14 mouse cellular contexts compared by ENCODE assay signal in the genomic region with DNA sequence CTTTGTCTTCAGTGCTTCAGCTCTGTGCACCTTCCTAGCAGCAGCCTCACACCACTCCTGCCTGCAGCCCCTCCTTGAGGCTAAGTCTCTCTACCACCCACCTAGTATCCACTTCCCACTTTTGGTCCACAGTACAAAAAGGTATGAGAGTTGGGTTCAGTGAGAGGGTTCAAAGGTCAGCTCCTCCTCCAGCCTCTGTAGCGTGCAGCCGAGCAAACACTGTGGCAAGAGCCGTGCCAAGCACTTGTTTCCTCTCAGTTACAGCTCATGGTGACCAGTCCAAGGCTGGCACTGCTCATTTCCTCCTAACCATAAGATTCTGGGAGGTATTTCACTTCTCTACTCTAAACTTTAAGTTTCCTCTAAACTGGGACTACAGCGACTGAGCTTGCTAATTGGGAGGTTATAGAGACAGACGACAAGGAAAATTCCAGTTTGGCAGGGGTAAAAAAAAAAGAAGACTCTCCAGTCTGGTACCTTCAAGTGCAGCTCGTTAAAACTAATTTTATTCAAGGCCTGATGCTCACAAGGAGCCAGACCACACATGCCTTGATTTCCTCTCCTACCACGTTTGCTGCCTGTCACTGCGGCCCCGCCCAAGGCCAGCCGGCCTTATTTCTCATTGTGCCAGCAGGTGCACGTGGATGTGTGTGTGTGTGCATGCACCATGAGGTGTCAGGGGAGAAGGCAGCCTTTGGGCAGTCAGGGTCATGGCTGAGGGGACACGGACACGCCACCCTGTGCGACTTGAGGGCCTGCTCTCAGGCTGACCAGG. TPM values are rescaled to one million over a fixed set of nuclear protein-coding genes. Genes with fewer than 3 reads are reported as not detected.
DNase-seq lines count a peak whose midpoint lies in the region; ATAC-seq and TF ChIP-seq lines count a peak whose summit lies in the region.
"Had no signal": no experiment of that assay in that cellular context is flagged by ENCODE, and none has a peak within 500 bp of the region (broad histone marks: within the 10 kb centered on the region; RNA-seq: fewer than 3 reads in every experiment).

No protein-coding gene starts in this region.

- no peak for TF ChIP-seq EP300 in stomach, postnatal 0 days (optimal IDR thresholded peaks at IDR 0.05)

- no peak for ATAC-seq in midbrain, embryonic 15.5 days (replicated peaks)
- ATAC-seq in intestine, embryonic 16.5 days: peak; percentile 51; the same call in 1 of the 2 replicates
- peak; percentile 42; the same call in 1 of the 2 replicates for ATAC-seq in liver, embryonic 13.5 days (ENCODE audit: low read depth)
- peak; percentile 77 for ATAC-seq in stomach, postnatal 0 days (ENCODE audit: low FRiP score, low TSS enrichment)

- no peak overlapping the region for H3K4me3 ChIP-seq in midbrain, embryonic 15.5 days
- H3K4me3 ChIP-seq in midbrain, embryonic 10.5 days: no peak overlapping the region
- no peak overlapping the region for H3K4me3 ChIP-seq in intestine, embryonic 16.5 days (ENCODE audit: low read length)
- H3K4me3 ChIP-seq in liver, embryonic 13.5 days (replicated peaks): no peak overlapping the region
- no peak overlapping the region for H3K4me3 ChIP-seq in stomach, postnatal 0 days (ENCODE audit: low read depth, low read length)
- H3K4me3 ChIP-seq: neural tube, embryonic 12.5 days had no signal

- peak overlapping the region; percentile 39; the same call in 1 of the 2 replicates for H3K27ac ChIP-seq in midbrain, embryonic 15.5 days
- no peak overlapping the region; the same call in 1 of the 2 replicates for H3K27ac ChIP-seq in midbrain, embryonic 10.5 days (replicated peaks)
- no peak overlapping the region for H3K27ac ChIP-seq in intestine, embryonic 16.5 days (ENCODE audit: low read length)
- no peak overlapping the region for H3K27ac ChIP-seq in liver, embryonic 13.5 days
- no peak overlapping the region; the same call in 1 of the 2 replicates for H3K27ac ChIP-seq in stomach, postnatal 0 days (replicated peaks)
- H3K27ac ChIP-seq: macrophage; neural tube, embryonic 12.5 days had no signal

- no peaks in the 10 kb centered on the region for H3K27me3 ChIP-seq in midbrain, embryonic 15.5 days (replicated peaks)
- H3K27me3 ChIP-seq in midbrain, embryonic 10.5 days (ENCODE audit: low read depth, poor library complexity, severe bottlenecking): peaks cover 5% of the 10 kb centered on the region
- no peaks in the 10 kb centered on the region for H3K27me3 ChIP-seq in intestine, embryonic 16.5 days (replicated peaks; ENCODE audit: control insufficient read depth, insufficient read depth, low read length)
- no peaks in the 10 kb centered on the region for H3K27me3 ChIP-seq in liver, embryonic 13.5 days
- no peaks in the 10 kb centered on the region for H3K27me3 ChIP-seq in stomach, postnatal 0 days (ENCODE audit: control insufficient read depth, insufficient read depth, low read length)
- H3K27me3 ChIP-seq: neural tube, embryonic 12.5 days had no signal

- H3K36me3 ChIP-seq in midbrain, embryonic 15.5 days (replicated peaks): no peaks in the 10 kb centered on the region
- H3K36me3 ChIP-seq in midbrain, embryonic 10.5 days: peaks cover 29% of the 10 kb centered on the region
- H3K36me3 ChIP-seq in intestine, embryonic 16.5 days (ENCODE audit: control insufficient read depth, insufficient read depth, low read length): 0 out of 2 replicates have a peak, but pooled peaks cover 3% of the 10 kb centered on the region
- H3K36me3 ChIP-seq in liver, embryonic 13.5 days: peaks cover 43% of the 10 kb centered on the region
- no peaks in the 10 kb centered on the region for H3K36me3 ChIP-seq in stomach, postnatal 0 days (ENCODE audit: control insufficient read depth, insufficient read depth, low read length)

- WGBS in midbrain, embryonic 15.5 days: 62% methylated on average over 14 of the region's 14 CpGs
- 72% methylated on average over 14 of the region's 14 CpGs for WGBS in midbrain, embryonic 10.5 days
- 62% methylated on average over 14 of the region's 14 CpGs for WGBS in intestine, embryonic 16.5 days
- 74% methylated on average over 14 of the region's 14 CpGs for WGBS in liver, embryonic 13.5 days (ENCODE audit: insufficient replicate concordance)
- WGBS in stomach, postnatal 0 days: 59% methylated on average over 14 of the region's 14 CpGs

- H3K9me3 ChIP-seq in midbrain, embryonic 15.5 days: no peaks in the 10 kb centered on the region
- H3K9me3 ChIP-seq in midbrain, embryonic 10.5 days (replicated peaks): no peaks in the 10 kb centered on the region
- H3K9me3 ChIP-seq in intestine, embryonic 16.5 days (ENCODE audit: control insufficient read depth, low read length): no peaks in the 10 kb centered on the region
- H3K9me3 ChIP-seq in liver, embryonic 13.5 days (replicated peaks): no peaks in the 10 kb centered on the region
- H3K9me3 ChIP-seq in stomach, postnatal 0 days (ENCODE audit: control insufficient read depth, low read length): no peaks in the 10 kb centered on the region
- H3K9me3 ChIP-seq: neural tube, embryonic 12.5 days had no signal

- TF ChIP-seq CTCF in stomach, postnatal 0 days (IDR thresholded peaks at IDR 0.05; ENCODE audit: low read depth): no peak

- H3K4me2 ChIP-seq in midbrain, embryonic 15.5 days: no peak overlapping the region
- H3K4me2 ChIP-seq in intestine, embryonic 16.5 days (ENCODE audit: low read depth, low read length): no peak overlapping the region
- H3K4me2 ChIP-seq in liver, embryonic 13.5 days: no peak overlapping the region
- H3K4me2 ChIP-seq in stomach, postnatal 0 days (replicated peaks; ENCODE audit: low read depth): no peak overlapping the region
- H3K4me2 ChIP-seq: neural tube, embryonic 12.5 days had no signal

- peaks cover 35% of the 10 kb centered on the region for H3K4me1 ChIP-seq in midbrain, embryonic 15.5 days
- peaks cover 21% of the 10 kb centered on the region for H3K4me1 ChIP-seq in midbrain, embryonic 10.5 days
- H3K4me1 ChIP-seq in intestine, embryonic 16.5 days (ENCODE audit: control insufficient read depth, insufficient read depth, low read length): peaks cover 5% of the 10 kb centered on the region; the same call in 1 of the 2 replicates
- H3K4me1 ChIP-seq in liver, embryonic 13.5 days (replicated peaks): peaks cover 19% of the 10 kb centered on the region
- no peaks in the 10 kb centered on the region for H3K4me1 ChIP-seq in stomach, postnatal 0 days (replicated peaks; ENCODE audit: control insufficient read depth, insufficient read depth)

- no peak overlapping the region for H3K9ac ChIP-seq in midbrain, embryonic 15.5 days
- no peak overlapping the region for H3K9ac ChIP-seq in intestine, embryonic 16.5 days (ENCODE audit: low read depth, low read length)
- H3K9ac ChIP-seq in liver, embryonic 13.5 days: no peak overlapping the region
- H3K9ac ChIP-seq in stomach, postnatal 0 days (ENCODE audit: low read length): no peak overlapping the region
- H3K9ac ChIP-seq: neural tube, embryonic 12.5 days had no signal

- no peak for DNase-seq in midbrain, embryonic 10.5 days (ENCODE audit: low spot score)
- no peak for DNase-seq in liver, embryonic 13.5 days
- DNase-seq in stomach, postnatal 0 days (ENCODE audit: low spot score): peak; percentile 69
- DNase-seq in heart, adult 9 months (ENCODE audit: low spot score in 2 of 2): no peak
- DNase-seq in retina, postnatal 1 day: no peak
- DNase-seq: adrenal gland, postnatal 36 days; cerebellum, postnatal 14 days; layer of hippocampus, postnatal 36 days; right cerebral cortex, postnatal 25 days; thymus, postnatal 25 days had no signal

RNA-seq across cellular contexts. Expression of gene Adi1, which starts 23.0 kb away (rescaled TPM):
- polyA plus RNA-seq in midbrain, embryonic 15.5 days (2015; fragmentation: Nextera tagmentation; extraction: Ambion mirVana): 23.8 and 25.5 TPM in 2 replicates
- 43.3 and 48.1 TPM in 2 replicates for polyA plus RNA-seq in midbrain, embryonic 10.5 days (2016; fragmentation: Nextera tagmentation; extraction: Ambion mirVana)
- 111 and 114 TPM in 2 replicates for polyA plus RNA-seq in intestine, embryonic 16.5 days (2015; fragmentation: Nextera tagmentation; extraction: Ambion mirVana)
- polyA plus RNA-seq in liver, embryonic 13.5 days (2015; fragmentation: Nextera tagmentation; extraction: Ambion mirVana): 51.7 and 61.5 TPM in 2 replicates
- polyA plus RNA-seq in stomach, postnatal 0 days (2015; fragmentation: Nextera tagmentation; extraction: Ambion mirVana): 50.9 and 55.2 TPM in 2 replicates

RNA-seq across cellular contexts. Expression of gene Rnaseh1, which starts 48.6 kb away (rescaled TPM):
- 24.1 and 27.2 TPM in 2 replicates for polyA plus RNA-seq in midbrain, embryonic 15.5 days (2015; fragmentation: Nextera tagmentation; extraction: Ambion mirVana)
- 34.1 and 35.4 TPM in 2 replicates for polyA plus RNA-seq in midbrain, embryonic 10.5 days (2016; fragmentation: Nextera tagmentation; extraction: Ambion mirVana)
- 24.2 and 28.2 TPM in 2 replicates for polyA plus RNA-seq in intestine, embryonic 16.5 days (2015; fragmentation: Nextera tagmentation; extraction: Ambion mirVana)
- polyA plus RNA-seq in liver, embryonic 13.5 days (2015; fragmentation: Nextera tagmentation; extraction: Ambion mirVana): 14.6 and 15.2 TPM in 2 replicates
- 17.2 and 18.1 TPM in 2 replicates for polyA plus RNA-seq in stomach, postnatal 0 days (2015; fragmentation: Nextera tagmentation; extraction: Ambion mirVana)

RNA-seq across cellular contexts. Expression of gene Trappc12, which starts 52.3 kb away (rescaled TPM):
- 46.4 and 46.7 TPM in 2 replicates for polyA plus RNA-seq in midbrain, embryonic 15.5 days (2015; fragmentation: Nextera tagmentation; extraction: Ambion mirVana)
- polyA plus RNA-seq in midbrain, embryonic 10.5 days (2016; fragmentation: Nextera tagmentation; extraction: Ambion mirVana): 36.3 and 40.1 TPM in 2 replicates
- polyA plus RNA-seq in intestine, embryonic 16.5 days (2015; fragmentation: Nextera tagmentation; extraction: Ambion mirVana): 34.3 and 35.9 TPM in 2 replicates
- polyA plus RNA-seq in liver, embryonic 13.5 days (2015; fragmentation: Nextera tagmentation; extraction: Ambion mirVana): 18.6 and 22.1 TPM in 2 replicates
- polyA plus RNA-seq in stomach, postnatal 0 days (2015; fragmentation: Nextera tagmentation; extraction: Ambion mirVana): 16.6 and 16.7 TPM in 2 replicates

RNA-seq across cellular contexts. Expression of gene Eipr1, which starts 53.6 kb away (rescaled TPM):
- 79.2 and 85.6 TPM in 2 replicates for polyA plus RNA-seq in midbrain, embryonic 15.5 days (2015; fragmentation: Nextera tagmentation; extraction: Ambion mirVana)
- polyA plus RNA-seq in midbrain, embryonic 10.5 days (2016; fragmentation: Nextera tagmentation; extraction: Ambion mirVana): 45.5 and 48.0 TPM in 2 replicates
- 29.0 and 32.0 TPM in 2 replicates for polyA plus RNA-seq in intestine, embryonic 16.5 days (2015; fragmentation: Nextera tagmentation; extraction: Ambion mirVana)
- 31.7 and 32.8 TPM in 2 replicates for polyA plus RNA-seq in liver, embryonic 13.5 days (2015; fragmentation: Nextera tagmentation; extraction: Ambion mirVana)
- polyA plus RNA-seq in stomach, postnatal 0 days (2015; fragmentation: Nextera tagmentation; extraction: Ambion mirVana): 22.4 and 23.9 TPM in 2 replicates
